Mouse (Mus musculus): ENCODE measurements at regions not wholly inside any gene's neighbourhood (a gene's known extent, or its start where the extent isn't known, plus 50 kb on each side); places are given as distances from the start of the nearest gene placed in this dataset.

GRCm38 (mm10) chr8:90502879-90503278, 154.7 kb upstream of the Tox3 start:
- no peak for DNase-seq (ENCODE audit: low spot score)

GRCm38 (mm10) chr8:90499315-90499714, 151.2 kb upstream of the Tox3 start:
- DNase-seq (ENCODE audit: low spot score), result no peak

- no peak for DNase-seq (ENCODE audit: low spot score)
Observed at GRCm38 (mm10) chr8:90496658-90497163, 148.6 kb upstream of the Tox3 start.

GRCm38 (mm10) chr8:90495943-90496371, 147.8 kb upstream of the Tox3 start:
- DNase-seq (ENCODE audit: low spot score), result no peak

- DNase-seq (ENCODE audit: low spot score), result no peak
Observed at GRCm38 (mm10) chr8:90492521-90493225, 144.5 kb upstream of the Tox3 start.

- no peak for DNase-seq (ENCODE audit: low spot score)
Observed at GRCm38 (mm10) chr8:90491691-90492090, 143.5 kb upstream of the Tox3 start.

GRCm38 (mm10) chr8:90490734-90491441, 142.7 kb upstream of the Tox3 start:
- DNase-seq (ENCODE audit: low spot score), result no peak

- no peak for DNase-seq (ENCODE audit: low spot score)
Observed at GRCm38 (mm10) chr8:90486556-90486955, 138.4 kb upstream of the Tox3 start.

- no peak for DNase-seq (ENCODE audit: low spot score)
Observed at GRCm38 (mm10) chr8:90478149-90478548, 130.0 kb upstream of the Tox3 start.

GRCm38 (mm10) chr8:90474066-90474465, 125.9 kb upstream of the Tox3 start:
- DNase-seq (ENCODE audit: low spot score), result no peak

- no peak for DNase-seq (ENCODE audit: low spot score)
Observed at GRCm38 (mm10) chr8:90470826-90471225, 122.7 kb upstream of the Tox3 start.

- DNase-seq (ENCODE audit: low spot score), result no peak
Observed at GRCm38 (mm10) chr8:90463708-90464107, 115.6 kb upstream of the Tox3 start.

GRCm38 (mm10) chr8:90455321-90455720, 107.2 kb upstream of the Tox3 start:
- DNase-seq (ENCODE audit: low spot score), result no peak

- DNase-seq (ENCODE audit: low spot score), result no peak
Observed at GRCm38 (mm10) chr8:90454130-90454529, 106.0 kb upstream of the Tox3 start.

- DNase-seq (ENCODE audit: low spot score), result no peak
Observed at GRCm38 (mm10) chr8:90441058-90441851, 93.1 kb upstream of the Tox3 start.

- no peak for DNase-seq (ENCODE audit: low spot score)
Observed at GRCm38 (mm10) chr8:90414021-90414420, 65.9 kb upstream of the Tox3 start.

Data from MN1 (cell line).